Mouse (Mus musculus) bone marrow macrophage, adult 2 months (primary cell): ENCODE data around the gene Cbx7.

ENCODE experiments used
- CTCF ChIP-seq: IDR thresholded peaks from 2 replicates; pipeline ENCODE4 v1.5.1; 2012; ENCODE audit warnings: low read depth, mild to moderate bottlenecking, low read length, moderate library complexity
- POLR2A ChIP-seq: IDR thresholded peaks from 2 replicates; pipeline ENCODE4 v1.6.1; 2012; ENCODE audit warnings: mild to moderate bottlenecking, low read depth, low read length, borderline replicate concordance

DNA sequence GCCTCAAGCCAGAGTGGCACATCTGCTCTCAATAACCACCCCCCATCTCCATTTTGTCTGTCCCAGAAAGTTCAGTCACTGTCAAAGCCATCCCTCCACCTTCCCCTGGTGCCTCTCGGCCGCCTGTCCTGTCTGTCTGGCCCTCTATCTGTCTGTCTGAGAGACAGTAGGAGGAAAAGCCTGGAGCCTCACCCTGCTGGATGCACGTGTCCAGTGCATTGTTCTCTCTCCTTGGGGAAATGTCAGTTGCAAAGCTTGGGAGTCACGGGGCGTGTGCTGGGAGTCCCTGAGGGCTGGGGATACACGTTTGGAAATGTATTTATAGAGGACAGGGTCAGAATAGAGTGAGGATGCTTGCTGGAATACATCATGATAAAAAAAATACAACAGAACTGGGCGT, 17.4 kb downstream of the Cbx7 start:
- no peak for TF ChIP-seq CTCF
- no peak for TF ChIP-seq POLR2A
